Mouse (Mus musculus) midbrain, embryonic 16.5 days (tissue): ENCODE results near the gene Pkdrej. TPM values are rescaled to one million over a fixed set of nuclear protein-coding genes. Genes with fewer than 3 reads are reported as not detected.

Source experiments
- ATAC-seq: fragments of 200-750 bp; cut with Nextera tagmentation; 2 replicates; pipeline ENCODE4 v1.8.0; 2017; ENCODE audit warnings: moderate TSS enrichment
- H3K27ac ChIP-seq: fragments of 300-500 bp; sonication (generic); 2 replicates; pipeline ENCODE4 v1.5.1; 2014; ENCODE audit warnings: mild to moderate bottlenecking, low read length, mixed read lengths
- H3K27me3 ChIP-seq: fragments of 300-500 bp; sonication (generic); 2 replicates; pipeline ENCODE4 v1.6.1; 2014; ENCODE audit warnings: low read depth, low read length, mixed read lengths; ENCODE audit not compliant: control insufficient read depth, insufficient read depth
- H3K36me3 ChIP-seq: fragments of 300-500 bp; sonication (generic); 2 replicates; pipeline ENCODE4 v1.6.1; 2014; ENCODE audit warnings: mild to moderate bottlenecking, low read length, moderate library complexity, mixed read lengths; ENCODE audit not compliant: control insufficient read depth, insufficient read depth
- H3K4me1 ChIP-seq: fragments of 300-500 bp; sonication (generic); 2 replicates; pipeline ENCODE4 v1.6.1; 2014; ENCODE audit warnings: mild to moderate bottlenecking, low read length, mixed read lengths; ENCODE audit not compliant: control insufficient read depth, insufficient read depth
- H3K4me2 ChIP-seq: fragments of 300-500 bp; sonication (generic); 2 replicates; pipeline ENCODE4 v1.6.1; 2014; ENCODE audit warnings: mild to moderate bottlenecking, low read length, mixed read lengths
- H3K4me3 ChIP-seq: fragments of 300-500 bp; sonication (generic); 2 replicates; pipeline ENCODE4 v1.5.1; 2014; ENCODE audit warnings: low read depth, mild to moderate bottlenecking, low read length, moderate library complexity, mixed read lengths
- H3K9ac ChIP-seq: fragments of 300-500 bp; sonication (generic); 2 replicates; pipeline ENCODE4 v1.6.1; 2014; ENCODE audit warnings: low read depth, low read length, mixed read lengths
- H3K9me3 ChIP-seq: fragments of 300-500 bp; sonication (generic); replicated peaks from 2 replicates; pipeline ENCODE4 v1.6.1; 2014; ENCODE audit warnings: mild to moderate bottlenecking, low read length, mixed read lengths; ENCODE audit not compliant: control insufficient read depth, poor library complexity, severe bottlenecking
- WGBS: fragments of 180-500 bp; shearing (Covaris S2); extraction: QIAGEN DNeasy Blood & Tissue Kit; methylation state at CpG from one replicate; pipeline ENCODE4 v1.1.7; 2014; 5-methylcytosine and 5-hydroxymethylcytosine counted together
- polyA plus RNA-seq: library from polyadenylated mRNA; unstranded; fragments of >200 nt; fragmentation: Nextera tagmentation; extraction: Ambion mirVana; gene quantifications from 2 replicates; pipeline ENCODE4 v1.2.1, GENCODE M21; 2015

Pkdrej gene
- polyA plus RNA-seq, 1 experiment from 2014 or later: not detected

DNA sequence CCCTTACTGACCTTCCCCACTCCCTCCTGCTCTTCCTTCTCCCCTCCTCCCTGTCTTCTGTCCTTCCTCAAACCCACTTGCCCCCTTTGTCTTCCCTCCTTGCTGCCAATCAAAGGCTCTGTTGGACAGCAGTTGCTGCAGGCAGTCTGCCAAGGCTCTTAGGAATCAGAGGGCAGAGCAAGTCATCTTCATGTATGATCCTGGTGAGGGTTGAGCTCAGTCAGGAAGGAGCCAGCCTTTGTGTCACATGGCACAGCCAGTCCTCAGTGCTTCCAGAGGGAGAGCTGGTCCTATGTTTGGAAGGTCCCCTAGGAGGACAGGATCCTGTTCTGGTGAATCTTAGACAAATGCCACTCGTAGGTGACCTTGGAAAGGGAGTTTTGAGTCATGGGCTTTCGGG, 18.6 kb downstream of the Pkdrej start:
- H3K4me1 ChIP-seq: no peaks in the 10 kb centered on the region
- no peaks in the 10 kb centered on the region for H3K36me3 ChIP-seq
- H3K4me2 ChIP-seq: no peak overlapping the region
- no peaks in the 10 kb centered on the region for H3K27me3 ChIP-seq
- H3K4me3 ChIP-seq: no peak overlapping the region
- 75% methylated on average over 2 of the region's 2 CpGs for WGBS
- no peaks in the 10 kb centered on the region for H3K9me3 ChIP-seq
- no peak overlapping the region for H3K27ac ChIP-seq
- no peak for ATAC-seq
- no peak overlapping the region for H3K9ac ChIP-seq

DNA sequence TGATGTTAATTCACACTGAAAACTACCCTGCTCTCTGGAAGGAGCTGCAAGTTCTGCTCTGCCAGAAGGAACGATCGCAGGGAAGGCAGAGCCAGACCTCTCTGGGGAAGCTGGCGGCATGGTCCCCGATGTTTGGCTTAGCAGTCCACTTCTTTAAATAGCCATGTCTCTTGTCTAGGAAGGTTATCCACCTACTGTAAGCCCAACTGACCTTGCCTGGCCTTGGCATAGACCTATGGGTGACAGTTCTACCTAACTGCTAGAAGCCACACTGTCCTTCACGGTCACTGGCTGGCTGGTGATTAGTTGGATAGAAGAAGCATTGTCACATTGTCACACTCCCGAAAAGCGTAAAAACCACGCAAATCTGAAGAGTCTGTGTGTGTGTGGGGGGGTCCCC, 22.9 kb downstream of the Pkdrej start:
- Histone ChIP-seq H3K27ac (no peak overlapping the region), H3K27me3 (no peaks in the 10 kb centered on the region), H3K9ac (no peak overlapping the region), H3K4me1 (no peaks in the 10 kb centered on the region), H3K4me2 (no peak overlapping the region), H3K36me3 (no peaks in the 10 kb centered on the region), H3K4me3 (no peak overlapping the region), H3K9me3 (no peaks in the 10 kb centered on the region)
- WGBS: 94% methylated on average over 8 of the region's 8 CpGs
- ATAC-seq: no peak

DNA sequence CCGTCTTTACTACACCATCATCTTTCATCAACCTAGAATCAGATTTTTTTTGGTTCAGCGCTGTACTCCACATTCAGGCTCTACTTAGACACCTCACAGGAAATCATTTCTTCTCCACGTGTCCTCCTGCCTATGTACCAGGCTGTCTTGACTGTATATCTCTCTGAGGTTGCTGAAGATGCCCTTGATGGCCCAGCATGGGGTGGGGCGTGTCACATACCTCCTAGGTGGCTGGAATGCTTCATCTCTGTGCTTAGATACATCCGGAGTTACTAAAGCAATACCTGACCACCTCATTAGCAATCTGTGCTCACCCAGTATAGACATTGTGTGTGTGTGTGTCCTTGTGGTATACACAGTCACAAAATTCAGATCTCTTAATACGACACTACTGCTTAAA, 26.0 kb downstream of the Pkdrej start:
- H3K36me3 ChIP-seq: no peaks in the 10 kb centered on the region
- 78% methylated on average over 6 of the region's 6 CpGs for WGBS

DNA sequence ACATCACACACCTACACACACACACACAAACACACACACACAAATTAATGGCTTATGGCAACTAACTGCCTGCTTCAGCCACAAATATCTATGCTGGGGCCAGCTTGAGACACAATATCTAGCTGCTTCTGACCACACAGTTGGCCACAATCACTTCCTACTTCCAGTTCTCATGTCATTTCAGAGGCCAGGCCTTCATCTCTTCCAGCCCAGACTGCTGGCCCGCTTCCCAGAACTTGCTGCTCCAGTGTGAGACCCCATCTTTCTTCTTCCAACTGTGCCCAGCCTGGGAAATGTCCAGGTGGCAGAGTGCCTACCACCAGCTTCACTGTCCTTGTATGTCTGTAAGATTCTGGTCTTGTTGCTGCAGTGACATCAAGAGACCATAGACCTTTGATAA, 28.7 kb downstream of the Pkdrej start:
- Histone ChIP-seq H3K9me3 (no peaks in the 10 kb centered on the region), H3K9ac (no peak overlapping the region), H3K36me3 (no peaks in the 10 kb centered on the region), H3K27ac (no peak overlapping the region), H3K4me1 (no peaks in the 10 kb centered on the region), H3K4me2 (no peak overlapping the region), H3K4me3 (no peak overlapping the region), H3K27me3 (no peaks in the 10 kb centered on the region)
- 73% methylated on average over 1 of the region's 1 CpGs for WGBS
- ATAC-seq: no peak

More for the DNA sequence above, 26.0 kb downstream of the Pkdrej start:
- no peaks in the 10 kb centered on the region for H3K9me3 ChIP-seq
- H3K4me1 ChIP-seq: no peaks in the 10 kb centered on the region
- no peaks in the 10 kb centered on the region for H3K27me3 ChIP-seq
- no peak overlapping the region for H3K4me2 ChIP-seq
- no peak for ATAC-seq
- H3K4me3 ChIP-seq: no peak overlapping the region
- H3K9ac ChIP-seq: no peak overlapping the region
- no peak overlapping the region for H3K27ac ChIP-seq

DNA sequence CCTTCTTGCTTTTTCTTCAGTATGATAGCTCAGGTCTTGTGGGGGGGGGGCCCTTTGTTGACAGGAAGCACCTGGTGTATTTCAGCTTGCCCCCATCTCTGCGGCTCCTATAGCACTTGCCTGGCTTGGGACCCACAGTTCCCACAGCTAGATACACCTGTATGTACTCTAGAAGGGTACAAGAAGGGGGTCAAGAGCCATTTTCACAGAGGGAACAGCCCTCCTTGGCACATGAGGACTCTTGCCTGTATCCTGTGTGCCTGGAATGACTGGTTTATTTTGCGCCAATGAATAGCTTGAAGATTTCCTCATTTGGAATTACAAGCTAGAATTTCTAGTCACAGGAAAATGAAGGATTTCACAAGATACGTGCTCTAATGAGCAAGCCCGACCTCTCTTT, 30.1 kb downstream of the Pkdrej start:
- WGBS: 87% methylated on average over 4 of the region's 4 CpGs
- Histone ChIP-seq H3K36me3 (no peaks in the 10 kb centered on the region), H3K27ac (no peak overlapping the region), H3K9ac (no peak overlapping the region), H3K27me3 (no peaks in the 10 kb centered on the region), H3K9me3 (no peaks in the 10 kb centered on the region), H3K4me3 (no peak overlapping the region), H3K4me1 (no peaks in the 10 kb centered on the region), H3K4me2 (no peak overlapping the region)
- no peak for ATAC-seq

DNA sequence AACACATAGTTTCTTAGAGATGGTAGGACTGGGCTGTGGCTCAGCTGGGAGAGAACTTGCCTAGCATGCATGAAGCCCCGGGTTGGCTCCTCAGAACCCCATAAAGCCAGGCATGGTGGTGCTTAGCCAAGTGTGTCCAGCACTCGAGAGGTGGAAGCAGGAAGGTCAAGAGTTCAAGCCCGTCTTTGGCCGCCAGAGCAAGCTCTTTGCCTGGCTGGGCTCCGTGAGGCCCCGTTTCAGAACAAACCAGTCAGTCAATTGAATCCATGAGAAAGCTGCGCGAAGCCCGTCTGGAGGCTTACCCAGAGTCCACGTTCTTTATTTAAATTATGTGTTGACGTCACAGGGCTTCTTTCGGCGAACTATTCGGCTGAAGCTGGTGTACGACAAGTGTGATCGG, 32.9 kb downstream of the Pkdrej start:
- no peak for ATAC-seq
- no peaks in the 10 kb centered on the region for H3K4me1 ChIP-seq
- WGBS: 75% methylated on average over 16 of the region's 16 CpGs

DNA sequence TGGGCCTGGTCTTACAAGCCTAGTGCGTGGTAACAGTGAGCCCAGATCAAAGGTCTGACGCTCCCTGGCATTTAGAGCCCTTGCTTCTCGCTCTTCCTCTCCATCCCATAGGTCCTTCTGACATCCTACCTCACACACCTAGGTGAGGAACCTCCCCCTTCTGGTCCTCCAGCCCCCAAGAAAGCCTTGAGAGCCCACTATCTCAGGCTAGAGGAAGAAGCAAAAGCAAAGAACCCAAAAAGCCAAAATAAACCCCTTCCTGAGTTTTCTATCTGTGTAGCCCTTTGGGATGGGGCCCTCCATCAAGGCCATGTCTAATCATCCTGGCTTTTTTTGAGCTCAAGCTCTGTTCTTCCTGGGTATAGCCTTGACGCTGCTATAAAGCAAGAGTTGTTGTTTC, 33.5 kb downstream of the Pkdrej start:
- no peak for ATAC-seq
- Histone ChIP-seq H3K4me1 (no peaks in the 10 kb centered on the region), H3K9ac (no peak overlapping the region), H3K36me3 (no peaks in the 10 kb centered on the region), H3K27me3 (no peaks in the 10 kb centered on the region), H3K4me2 (no peak overlapping the region), H3K4me3 (no peak overlapping the region), H3K9me3 (no peaks in the 10 kb centered on the region), H3K27ac (no peak overlapping the region)
- 89% methylated on average over 4 of the region's 4 CpGs for WGBS

More for the DNA sequence above, 32.9 kb downstream of the Pkdrej start:
- Histone ChIP-seq H3K4me2 (no peak overlapping the region), H3K4me3 (no peak overlapping the region), H3K27ac (no peak overlapping the region), H3K27me3 (no peaks in the 10 kb centered on the region), H3K9me3 (no peaks in the 10 kb centered on the region), H3K9ac (no peak overlapping the region), H3K36me3 (no peaks in the 10 kb centered on the region)

DNA sequence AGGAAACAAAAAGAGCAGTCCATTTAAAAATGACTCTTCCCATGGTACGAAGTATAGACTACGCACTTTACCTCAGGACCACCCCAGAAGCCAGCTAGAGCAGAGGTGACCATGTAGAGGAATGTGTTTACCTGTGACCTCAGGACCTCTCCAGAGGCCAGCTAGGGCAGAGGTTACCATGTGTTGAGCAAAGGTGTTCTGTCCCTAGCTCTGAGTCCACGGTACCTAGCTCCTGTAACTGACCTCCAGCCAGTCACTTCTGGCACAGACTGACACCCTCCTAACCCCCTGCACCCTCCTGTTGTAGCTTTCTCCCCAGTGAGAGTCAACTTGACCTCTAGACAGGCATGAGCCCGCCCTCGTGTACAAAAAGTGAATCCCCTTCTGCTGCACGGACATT, 34.1 kb downstream of the Pkdrej start:
- Histone ChIP-seq H3K27ac (no peak overlapping the region), H3K9me3 (no peaks in the 10 kb centered on the region), H3K4me2 (no peak overlapping the region), H3K36me3 (no peaks in the 10 kb centered on the region), H3K4me1 (no peaks in the 10 kb centered on the region), H3K27me3 (no peaks in the 10 kb centered on the region), H3K4me3 (no peak overlapping the region), H3K9ac (no peak overlapping the region)
- WGBS: 91% methylated on average over 6 of the region's 6 CpGs
- ATAC-seq: no peak

DNA sequence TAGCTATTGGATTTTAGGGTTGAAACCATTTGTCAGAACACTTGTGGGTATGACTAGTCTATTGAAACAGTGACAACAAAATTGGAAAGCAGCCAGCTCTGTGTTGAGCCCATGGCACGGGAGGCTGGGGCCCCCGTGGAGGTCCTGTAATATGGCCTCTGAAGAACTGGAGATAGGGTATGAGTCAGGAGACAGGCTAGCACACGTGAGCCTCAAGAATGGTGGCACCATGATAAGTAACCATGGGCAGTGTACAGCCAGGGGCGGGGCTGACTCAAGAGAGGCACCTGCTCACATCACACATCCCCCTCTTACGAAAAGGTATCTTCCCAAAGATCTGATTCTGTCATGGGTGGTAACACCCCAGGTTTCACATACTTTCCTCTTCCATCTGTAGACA, 34.8 kb downstream of the Pkdrej start:
- WGBS: 79% methylated on average over 5 of the region's 5 CpGs
- no peak for ATAC-seq

DNA sequence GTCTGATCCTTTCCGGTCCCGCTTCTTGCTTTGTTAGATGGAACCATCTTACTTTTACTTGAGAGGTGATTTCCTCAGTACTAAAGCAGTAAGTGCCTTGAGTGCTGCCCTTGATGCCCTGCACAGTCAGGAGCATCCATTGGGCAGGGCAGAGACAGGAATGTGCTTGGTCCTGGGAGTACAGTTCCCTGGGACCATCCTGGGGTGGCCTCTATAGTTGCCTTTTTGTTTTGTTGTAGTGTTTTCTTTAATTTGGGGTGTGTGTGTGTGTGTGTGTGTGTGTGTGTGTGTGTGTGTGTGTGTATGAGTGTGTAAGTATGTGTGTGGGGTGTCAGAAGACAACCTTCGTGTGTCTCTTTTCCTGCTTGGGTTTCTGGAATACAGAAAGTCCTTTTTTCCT, 37.2 kb downstream of the Pkdrej start:
- H3K4me3 ChIP-seq: no peak overlapping the region
- H3K27me3 ChIP-seq: no peaks in the 10 kb centered on the region
- no peaks in the 10 kb centered on the region for H3K9me3 ChIP-seq
- H3K36me3 ChIP-seq: no peaks in the 10 kb centered on the region
- WGBS: 90% methylated on average over 3 of the region's 3 CpGs
- no peak overlapping the region for H3K27ac ChIP-seq
- no peak overlapping the region for H3K9ac ChIP-seq
- H3K4me2 ChIP-seq: no peak overlapping the region
- no peak for ATAC-seq
- H3K4me1 ChIP-seq: no peaks in the 10 kb centered on the region

More for the DNA sequence above, 34.8 kb downstream of the Pkdrej start:
- Histone ChIP-seq H3K27me3 (no peaks in the 10 kb centered on the region), H3K9ac (no peak overlapping the region), H3K4me1 (no peaks in the 10 kb centered on the region), H3K36me3 (no peaks in the 10 kb centered on the region), H3K9me3 (no peaks in the 10 kb centered on the region), H3K4me2 (no peak overlapping the region), H3K4me3 (no peak overlapping the region), H3K27ac (no peak overlapping the region)
